26 mouse cellular contexts compared by ENCODE assay signal in genomic region chr2:167692831-167693230, GRCm38 (mm10). TPM values are rescaled to one million over a fixed set of nuclear protein-coding genes. Genes with fewer than 3 reads are reported as not detected.
A peak's percentile ranks its signal among the peaks of the same experiment; 100 is the strongest.
DNase-seq lines count a peak whose midpoint lies in the region; ATAC-seq and TF ChIP-seq lines count a peak whose summit lies in the region.
"Had no signal": no experiment of that assay in that cellular context is flagged by ENCODE, and none has a peak within 500 bp of the region (broad histone marks: within the 10 kb centered on the region; RNA-seq: fewer than 3 reads in every experiment).

No protein-coding gene starts in this region.

- peaks cover 57% of the 10 kb centered on the region for H3K4me1 ChIP-seq in heart, embryonic 10.5 days
- H3K4me1 ChIP-seq in lung, embryonic 15.5 days, result peaks cover 37% of the 10 kb centered on the region
- no peaks in the 10 kb centered on the region; the same call in 1 of the 2 replicates for H3K4me1 ChIP-seq in lung, adult 2 months (ENCODE audit: control insufficient read depth, insufficient read depth, low read length)

- peak; percentile 47 for DNase-seq in adrenal gland, adult 2 months
- DNase-seq in adrenal gland, postnatal 36 days, result no peak
- no peak for DNase-seq in heart, embryonic 10.5 days (ENCODE audit: low spot score)
- no peak for DNase-seq in heart, postnatal 10 days
- no peak for DNase-seq in lung, adult 2 months
- DNase-seq: cerebellum, adult 11 months; cerebellum, adult 9-11 months; heart, postnatal 14 days; kidney, adult 11 months; kidney, postnatal 4 days; thymus, adult 18-20 months; thymus, postnatal 36 days had no signal

- H3K4me3 ChIP-seq in heart, embryonic 10.5 days, result no peak overlapping the region
- H3K4me3 ChIP-seq in lung, embryonic 15.5 days, result peak overlapping the region; percentile 90
- no peak overlapping the region for H3K4me3 ChIP-seq in lung, adult 2 months (replicated peaks; ENCODE audit: extremely low read depth, low read depth, low read length)
- H3K4me3 ChIP-seq in myocyte, result peak overlapping the region; percentile 95
- H3K4me3 ChIP-seq: erythroblast, embryonic 14.5 days; forebrain, embryonic 12.5 days; heart, embryonic 12.5 days; kidney, embryonic 15.5 days; midbrain, embryonic 13.5 days had no signal

- no peak for ATAC-seq in lung, embryonic 15.5 days (ENCODE audit: borderline replicate concordance, extremely low read depth, low FRiP score, low TSS enrichment)
- ATAC-seq: hindbrain, postnatal 0 days; midbrain, embryonic 13.5 days had no signal

- intact Hi-C loops in heart, postnatal 10 days (cut with DNase I), result loop anchor here (5.0 kb wide), 2 partner anchors 69 to 84 kb away; no protein-coding TSS in a partner anchor

- TF ChIP-seq POLR2A in lung, adult 2 months (IDR thresholded peaks at IDR 0.05; ENCODE audit: borderline replicate concordance, extremely low read depth, low read depth, low read length), result no peak
- peak; percentile 42 for TF ChIP-seq POLR2A in myocyte (IDR thresholded peaks at IDR 0.05; ENCODE audit: insufficient read length, low read depth)

- peaks cover 28% of the 10 kb centered on the region for H3K79me2 ChIP-seq in myocyte (ENCODE audit: control insufficient read depth, insufficient read depth)

- H3K27me3 ChIP-seq in heart, embryonic 10.5 days (ENCODE audit: insufficient read depth, poor library complexity, severe bottlenecking), result peaks cover 37% of the 10 kb centered on the region
- H3K27me3 ChIP-seq in lung, embryonic 15.5 days, result no peaks in the 10 kb centered on the region; the same call in 1 of the 2 replicates
- H3K27me3 ChIP-seq in myocyte (ENCODE audit: control insufficient read depth, insufficient read depth, insufficient read length), result no peaks in the 10 kb centered on the region

- H3K9ac ChIP-seq in lung, embryonic 15.5 days, result 0 out of 2 replicates have a peak overlapping the region, but pooled peaks have one; percentile 89
- H3K9ac ChIP-seq: forebrain, embryonic 12.5 days; heart, embryonic 12.5 days; kidney, embryonic 15.5 days; midbrain, embryonic 13.5 days had no signal

- no peaks in the 10 kb centered on the region; the same call in 1 of the 2 replicates for H3K36me3 ChIP-seq in heart, embryonic 10.5 days
- peaks cover 34% of the 10 kb centered on the region for H3K36me3 ChIP-seq in lung, embryonic 15.5 days
- H3K36me3 ChIP-seq in myocyte (ENCODE audit: control insufficient read depth, insufficient read depth), result peaks cover 13% of the 10 kb centered on the region
- H3K36me3 ChIP-seq: forebrain, embryonic 12.5 days; kidney, embryonic 15.5 days; midbrain, embryonic 13.5 days had no signal

- H3ac ChIP-seq in myocyte (ENCODE audit: control insufficient read depth, insufficient read length), result no peak overlapping the region

- WGBS in heart, embryonic 10.5 days, result 72% methylated on average over 3 of the region's 3 CpGs
- 53% methylated on average over 3 of the region's 3 CpGs for WGBS in lung, embryonic 15.5 days
- WGBS in lung, adult 2 months, result 43% methylated on average over 3 of the region's 3 CpGs

- TF ChIP-seq CTCF in lung, adult 2 months (IDR thresholded peaks at IDR 0.05; ENCODE audit: insufficient read depth, low read length), result no peak

- H3K9me3 ChIP-seq in heart, embryonic 10.5 days, result no peaks in the 10 kb centered on the region
- H3K9me3 ChIP-seq in lung, embryonic 15.5 days, result no peaks in the 10 kb centered on the region
- H3K9me3 ChIP-seq: midbrain, embryonic 13.5 days had no signal

- H3K4me2 ChIP-seq in lung, embryonic 15.5 days, result peak overlapping the region; percentile 70
- peak overlapping the region; percentile 91 for H3K4me2 ChIP-seq in myocyte (ENCODE audit: low read depth)
- H3K4me2 ChIP-seq: forebrain, embryonic 12.5 days; heart, embryonic 12.5 days; kidney, embryonic 15.5 days; midbrain, embryonic 13.5 days had no signal

- H3K27ac ChIP-seq in heart, embryonic 10.5 days, result peak overlapping the region; percentile 6; the same call in 1 of the 2 replicates
- no peak overlapping the region; the same call in 1 of the 2 replicates for H3K27ac ChIP-seq in lung, embryonic 15.5 days
- H3K27ac ChIP-seq: forebrain, embryonic 12.5 days; hindbrain, postnatal 0 days; kidney, embryonic 15.5 days; left cerebral cortex, adult 2 months; midbrain, embryonic 13.5 days had no signal

TF ChIP-seq in myocyte, 11 proteins besides CTCF, POLR2A, EP300 and RAD21:
- TF ChIP-seq SRF (IDR thresholded peaks at IDR 0.05; ENCODE audit: control insufficient read depth, insufficient read length, low read depth) (no peak), MYOG (IDR thresholded peaks at IDR 0.05; ENCODE audit: control insufficient read depth in 1 of 3, insufficient read depth in 1 of 3, insufficient read length in 2 of 3, low read depth in 2 of 3) (no peak), TCF12 (IDR thresholded peaks at IDR 0.05; ENCODE audit: insufficient read depth, poor library complexity, severe bottlenecking) (no peak), MYOD1 (IDR thresholded peaks at IDR 0.05; ENCODE audit: control insufficient read depth in 1 of 3, insufficient read length in 2 of 3, low read depth in 2 of 3) (no peak), POLR2AphosphoS2 (IDR thresholded peaks at IDR 0.05; ENCODE audit: insufficient read length, low read depth) (peak; percentile 60)

RNA-seq across cellular contexts. Expression of gene Tmem189, which starts 3.2 kb away (rescaled TPM):
- 10 to 100 TPM; 29.9 to 30.1 TPM for total RNA-seq in adrenal gland, adult 2 months (2021)
- polyA plus RNA-seq in adrenal gland, adult 2 months (2012; rRNA removed), result 72.0 and 77.3 TPM in 2 replicates
- 10 to 100 TPM; 27.2 to 34.3 TPM for total RNA-seq in adrenal gland, postnatal 36 days (2021)
- 47.7 and 53.8 TPM in 2 replicates for polyA plus RNA-seq in heart, embryonic 10.5 days (2016; fragmentation: Nextera tagmentation; extraction: Ambion mirVana)
- 10 to 100 TPM; 37.9 to 40.5 TPM for total RNA-seq in heart, postnatal 10 days (2021)
- 41.7 and 43.8 TPM in 2 replicates for polyA plus RNA-seq in lung, embryonic 15.5 days (2015; fragmentation: Nextera tagmentation; extraction: Ambion mirVana)
- 113 and 138 TPM in 2 replicates for polyA plus RNA-seq in lung, adult 2 months (2012; rRNA removed)
- 91.9 TPM for polyA plus RNA-seq in myocyte (2012; fragmentation: generic; extraction: Trizol)

RNA-seq across cellular contexts. Expression of gene Cebpb, which starts 4.1 kb away (rescaled TPM):
- total RNA-seq in adrenal gland, adult 2 months (2021), result 100 to 1,000 TPM; 366 to 466 TPM
- polyA plus RNA-seq in adrenal gland, adult 2 months (2012; rRNA removed), result 3,420 and 4,353 TPM in 2 replicates
- total RNA-seq in adrenal gland, postnatal 36 days (2021), result 100 to 1,000 TPM; 357 to 631 TPM
- polyA plus RNA-seq in heart, embryonic 10.5 days (2016; fragmentation: Nextera tagmentation; extraction: Ambion mirVana), result 4.2 TPM in 2 replicates
- total RNA-seq in heart, postnatal 10 days (2021), result 100 to 1,000 TPM in 1 of 2 experiments, 10 to 100 TPM in 1; 31.0 to 100 TPM
- 61.4 and 68.1 TPM in 2 replicates for polyA plus RNA-seq in lung, embryonic 15.5 days (2015; fragmentation: Nextera tagmentation; extraction: Ambion mirVana)
- 295 and 767 TPM in 2 replicates for polyA plus RNA-seq in lung, adult 2 months (2012; rRNA removed)
- polyA plus RNA-seq in myocyte (2012; fragmentation: generic; extraction: Trizol), result 74.7 TPM

RNA-seq across cellular contexts. Expression of gene Gm20431, which starts 31.5 kb away (rescaled TPM):
- total RNA-seq in adrenal gland, adult 2 months (2021), result 10 to 100 TPM; 20.0 to 21.0 TPM
- polyA plus RNA-seq in adrenal gland, adult 2 months (2012; rRNA removed), result 31.2 and 38.6 TPM in 2 replicates
- total RNA-seq in adrenal gland, postnatal 36 days (2021), result 10 to 100 TPM in 1 of 2 experiments, 1 to 10 TPM in 1; 8.9 to 25.9 TPM
- 0.36 and 3.9 TPM in 2 replicates for polyA plus RNA-seq in heart, embryonic 10.5 days (2016; fragmentation: Nextera tagmentation; extraction: Ambion mirVana)
- 10 to 100 TPM; 21.6 to 23.2 TPM for total RNA-seq in heart, postnatal 10 days (2021)
- polyA plus RNA-seq in lung, embryonic 15.5 days (2015; fragmentation: Nextera tagmentation; extraction: Ambion mirVana), result 3.2 and 3.5 TPM in 2 replicates
- polyA plus RNA-seq in lung, adult 2 months (2012; rRNA removed), result 11.3 and 11.6 TPM in 2 replicates
- 9.2 TPM for polyA plus RNA-seq in myocyte (2012; fragmentation: generic; extraction: Trizol)
- total RNA-seq: megakaryocyte progenitor cell, adult 5-6 weeks; monocyte, adult 5-6 weeks had no signal
- polyA plus RNA-seq: cortical plate, adult 2 months; erythroblast, embryonic 14.5 days; liver, embryonic 16.5 days; neural tube, embryonic 11.5 days had no signal

Comparison
In these comparisons a context has a peak if more than half of its experiments do, and no peak if none do; other contexts are left out.
1. H3K4me3 ChIP-seq: peak in lung, embryonic 15.5 days (single experiment) and myocyte (single experiment); none in heart, embryonic 10.5 days (single experiment) and lung, adult 2 months (single experiment).
2. RNA of gene Cebpb, which starts 4.1 kb away (polyA plus RNA-seq): 3,420 to 4,353 TPM in adrenal gland, adult 2 months, 295 to 767 TPM in lung, adult 2 months, 74.7 TPM in myocyte (single experiment) and 61.4 to 68.1 TPM in lung, embryonic 15.5 days; 4.2 TPM in heart, embryonic 10.5 days; every median in the first group is over 10 times any median in the second.